Mouse (Mus musculus) lung, embryonic 14.5 days (tissue): ENCODE results near the gene Tm4sf20. TPM values are rescaled to one million over a fixed set of nuclear protein-coding genes. Genes with fewer than 3 reads are reported as not detected.

Experiments used
- ATAC-seq: fragments of 200-750 bp; cut with Nextera tagmentation; 2 replicates; pipeline ENCODE4 v1.8.0; 2017; ENCODE audit warnings: mild to moderate bottlenecking, moderate TSS enrichment, moderate library complexity; ENCODE audit not compliant: insufficient read depth
- DNase-seq: peaks from one replicate; pipeline ENCODE4 v3.0.0-alpha.2; 2015
- H3K27ac ChIP-seq: fragments of 300-500 bp; sonication (generic); 2 replicates; pipeline ENCODE4 v1.5.1; 2014; ENCODE audit warnings: low read depth, mild to moderate bottlenecking, moderate library complexity
- H3K27me3 ChIP-seq: fragments of 300-500 bp; sonication (generic); 2 replicates; pipeline ENCODE4 v1.6.1; 2014; ENCODE audit warnings: low read length, control low read depth; ENCODE audit not compliant: insufficient read depth
- H3K36me3 ChIP-seq: fragments of 300-500 bp; sonication (generic); 2 replicates; pipeline ENCODE4 v1.6.1; 2014; ENCODE audit warnings: control low read depth; ENCODE audit not compliant: insufficient read depth
- H3K4me1 ChIP-seq: fragments of 300-500 bp; sonication (generic); 2 replicates; pipeline ENCODE4 v1.6.1; 2014; ENCODE audit warnings: antibody characterized with exemption, control low read depth; ENCODE audit not compliant: insufficient read depth
- H3K4me2 ChIP-seq: fragments of 300-500 bp; sonication (generic); 2 replicates; pipeline ENCODE4 v1.6.1; 2014; ENCODE audit warnings: mild to moderate bottlenecking
- H3K4me3 ChIP-seq: fragments of 300-500 bp; sonication (generic); 2 replicates; pipeline ENCODE4 v1.5.1; 2014; ENCODE audit warnings: low read depth, low read length
- H3K9ac ChIP-seq: fragments of 300-500 bp; sonication (generic); 2 replicates; pipeline ENCODE4 v1.6.1; 2014
- H3K9me3 ChIP-seq: fragments of 300-500 bp; sonication (generic); 2 replicates; pipeline ENCODE4 v1.6.1; 2016; ENCODE audit warnings: low read depth, low read length, control low read depth
- CTCF ChIP-seq: IDR thresholded peaks from 2 replicates; pipeline ENCODE4 v1.5.1; 2016; ENCODE audit warnings: antibody characterized with exemption, low read depth
- WGBS: fragments of 180-500 bp; shearing (Covaris S2); extraction: QIAGEN DNeasy Blood & Tissue Kit; methylation state at CpG from one replicate; pipeline ENCODE4 v1.1.7; 2014; 5-methylcytosine and 5-hydroxymethylcytosine counted together
- polyA plus RNA-seq: library from polyadenylated mRNA; unstranded; fragments of >200 nt; fragmentation: Nextera tagmentation; extraction: Ambion mirVana; gene quantifications from 2 replicates; pipeline ENCODE4 v1.2.1, GENCODE M21; 2014

The Tm4sf20 gene
- not detected in 2 replicates for polyA plus RNA-seq

GRCm38 (mm10) chr1:82768269-82768668 is at the start of gene Tm4sf20:
Gene Tm4sf20, minus strand, starts transcription at chr1:82768461.
- Histone ChIP-seq H3K4me3 (no peak within 1 kb of the TSS), H3K36me3 (no peaks in the 10 kb centered on the region), H3K27me3 (no peaks in the 10 kb centered on the region), H3K4me1 (no peaks in the 10 kb centered on the region), H3K9ac (no peak within 1 kb of the TSS), H3K4me2 (no peak within 1 kb of the TSS), H3K27ac (no peak within 1 kb of the TSS), H3K9me3 (no peaks in the 10 kb centered on the region)
- TF ChIP-seq CTCF: no peak
- DNase-seq: no peak
- no peak for ATAC-seq
- 39% methylated on average over 5 of the region's 5 CpGs for whole genome bisulfite sequencing

- Histone ChIP-seq H3K4me1 (no peaks in the 10 kb centered on the region), H3K9me3 (no peaks in the 10 kb centered on the region), H3K9ac (no peak overlapping the region), H3K4me2 (peak overlapping the region; percentile 44), H3K4me3 (no peak overlapping the region), H3K27me3 (no peaks in the 10 kb centered on the region), H3K27ac (peak overlapping the region; percentile 19), H3K36me3 (no peaks in the 10 kb centered on the region)
- ATAC-seq (peak; percentile 72), DNase-seq (no peak)
- WGBS: 32% methylated on average over 17 of the region's 17 CpGs
- TF ChIP-seq CTCF: no peak
Measured at GRCm38 (mm10) chr1:82815941-82816716, 47.9 kb upstream of the Tm4sf20 start.

GRCm38 (mm10) chr1:82811766-82812165 is 43.5 kb upstream of the Tm4sf20 start:
- H3K9me3 ChIP-seq: no peaks in the 10 kb centered on the region
- 62% methylated on average over 1 of the region's 1 CpGs for WGBS
- TF ChIP-seq CTCF: no peak
- H3K4me2 ChIP-seq: no peak overlapping the region
- no peaks in the 10 kb centered on the region for H3K36me3 ChIP-seq
- no peak overlapping the region for H3K4me3 ChIP-seq
- no peaks in the 10 kb centered on the region for H3K4me1 ChIP-seq
- no peaks in the 10 kb centered on the region for H3K27me3 ChIP-seq
- DNase-seq: no peak
- ATAC-seq: no peak
- no peak overlapping the region for H3K9ac ChIP-seq
- H3K27ac ChIP-seq: no peak overlapping the region

GRCm38 (mm10) chr1:82808564-82808963 is 40.3 kb upstream of the Tm4sf20 start:
- Histone ChIP-seq H3K27me3 (no peaks in the 10 kb centered on the region), H3K36me3 (no peaks in the 10 kb centered on the region), H3K27ac (no peak overlapping the region), H3K4me3 (no peak overlapping the region), H3K4me1 (no peaks in the 10 kb centered on the region), H3K9me3 (no peaks in the 10 kb centered on the region), H3K9ac (no peak overlapping the region), H3K4me2 (no peak overlapping the region)
- DNase-seq (no peak), ATAC-seq (no peak)
- no peak for TF ChIP-seq CTCF
- WGBS: 62% methylated on average over 3 of the region's 3 CpGs

GRCm38 (mm10) chr1:82807206-82807605 is 38.9 kb upstream of the Tm4sf20 start:
- 68% methylated on average over 7 of the region's 7 CpGs for WGBS
- ATAC-seq (no peak), DNase-seq (no peak)
- H3K9ac ChIP-seq: no peak overlapping the region
- no peak overlapping the region for H3K27ac ChIP-seq
- H3K4me2 ChIP-seq: no peak overlapping the region
- no peaks in the 10 kb centered on the region for H3K27me3 ChIP-seq
- H3K4me1 ChIP-seq: no peaks in the 10 kb centered on the region
- no peak overlapping the region for H3K4me3 ChIP-seq
- TF ChIP-seq CTCF: no peak
- H3K36me3 ChIP-seq: no peaks in the 10 kb centered on the region
- no peaks in the 10 kb centered on the region for H3K9me3 ChIP-seq

- TF ChIP-seq CTCF: no peak
- Histone ChIP-seq H3K4me3 (no peak overlapping the region), H3K36me3 (no peaks in the 10 kb centered on the region), H3K27ac (no peak overlapping the region), H3K4me1 (no peaks in the 10 kb centered on the region), H3K4me2 (no peak overlapping the region), H3K9ac (no peak overlapping the region), H3K9me3 (no peaks in the 10 kb centered on the region), H3K27me3 (no peaks in the 10 kb centered on the region)
- DNase-seq (peak; percentile 27), ATAC-seq (no peak)
- 69% methylated on average over 8 of the region's 8 CpGs for WGBS
Measured at GRCm38 (mm10) chr1:82806391-82806790, 38.1 kb upstream of the Tm4sf20 start.

- H3K36me3 ChIP-seq: no peaks in the 10 kb centered on the region
- H3K4me1 ChIP-seq: no peaks in the 10 kb centered on the region
- H3K9ac ChIP-seq: no peak overlapping the region
- no peak for ATAC-seq
- TF ChIP-seq CTCF: no peak
- no peak overlapping the region for H3K27ac ChIP-seq
- WGBS: 97% methylated on average over 1 of the region's 1 CpGs
- H3K4me3 ChIP-seq: no peak overlapping the region
- no peak for DNase-seq
- no peak overlapping the region for H3K4me2 ChIP-seq
- H3K9me3 ChIP-seq: no peaks in the 10 kb centered on the region
- H3K27me3 ChIP-seq: no peaks in the 10 kb centered on the region
Measured at GRCm38 (mm10) chr1:82804059-82804458, 35.8 kb upstream of the Tm4sf20 start.
